Comparison of ENCODE assay signal across 12 mouse cellular contexts in the genomic region with DNA sequence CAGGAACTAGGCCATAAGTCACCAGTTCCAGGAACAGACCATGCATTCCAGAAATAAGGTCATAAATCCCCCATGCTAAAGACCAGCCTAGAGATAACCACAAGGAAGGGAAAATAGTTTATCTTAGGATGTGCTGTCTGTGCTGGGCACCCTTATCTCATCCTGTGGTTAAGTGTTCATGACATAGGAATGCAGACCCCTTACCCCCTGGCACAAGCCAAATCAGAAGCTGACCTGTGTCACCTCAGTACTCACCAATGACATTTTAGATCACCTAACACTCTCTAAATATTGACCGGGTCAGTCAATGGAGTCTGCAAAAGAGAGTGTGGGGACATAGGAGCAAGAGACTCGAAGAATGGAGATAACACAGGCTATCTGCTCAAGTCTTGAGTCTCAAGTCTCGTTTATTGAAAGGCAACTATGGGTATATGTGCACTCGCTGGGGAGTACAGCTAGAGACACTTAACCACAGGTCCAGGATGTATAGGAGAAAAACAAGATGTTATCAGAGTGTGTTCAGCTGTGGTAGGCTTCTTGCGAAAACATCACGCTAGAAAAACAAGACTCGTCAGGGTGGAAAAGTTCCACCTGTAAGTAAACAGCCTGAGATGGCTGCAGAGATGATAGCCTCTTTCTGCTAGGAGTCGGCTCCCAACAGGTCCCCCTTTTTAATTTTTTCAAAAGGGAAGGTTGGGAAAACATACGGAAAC. TPM values are rescaled to one million over a fixed set of nuclear protein-coding genes. Genes with fewer than 3 reads are reported as not detected.
DNase-seq lines count a peak whose midpoint lies in the region; ATAC-seq and TF ChIP-seq lines count a peak whose summit lies in the region.
"Had no signal": no experiment of that assay in that cellular context is flagged by ENCODE, and none has a peak within 500 bp of the region (broad histone marks: within the 10 kb centered on the region; RNA-seq: fewer than 3 reads in every experiment).

No protein-coding gene starts in this region.

- H3K27me3 ChIP-seq in lung, postnatal 0 days (replicated peaks; ENCODE audit: insufficient read depth, low read length) = no peaks in the 10 kb centered on the region
- H3K27me3 ChIP-seq in liver, embryonic 13.5 days = no peaks in the 10 kb centered on the region
- H3K27me3 ChIP-seq in kidney, embryonic 14.5 days (ENCODE audit: control insufficient read depth, insufficient read depth, low read length) = no peaks in the 10 kb centered on the region

- no peaks in the 10 kb centered on the region for H3K4me1 ChIP-seq in lung, postnatal 0 days (ENCODE audit: insufficient read depth, low read depth, low read length)
- H3K4me1 ChIP-seq in bone marrow, adult 2 months (ENCODE audit: control insufficient read depth, insufficient read depth, low read length) = peaks cover 9% of the 10 kb centered on the region
- peaks cover 18% of the 10 kb centered on the region for H3K4me1 ChIP-seq in liver, embryonic 13.5 days (replicated peaks)
- H3K4me1 ChIP-seq in kidney, embryonic 14.5 days (ENCODE audit: control insufficient read depth, insufficient read depth, low read length) = no peaks in the 10 kb centered on the region

- no peak overlapping the region for H3K4me3 ChIP-seq in lung, postnatal 0 days (ENCODE audit: low read depth, low read length)
- no peak overlapping the region for H3K4me3 ChIP-seq in bone marrow, adult 2 months (replicated peaks; ENCODE audit: control insufficient read depth, low read depth, low read length)
- no peak overlapping the region for H3K4me3 ChIP-seq in liver, embryonic 13.5 days (replicated peaks)
- no peak overlapping the region for H3K4me3 ChIP-seq in kidney, embryonic 14.5 days (ENCODE audit: low read length)
- H3K4me3 ChIP-seq: erythroblast, embryonic 14.5 days had no signal

- no peak for TF ChIP-seq POLR2A in bone marrow, adult 2 months (IDR thresholded peaks at IDR 0.05; ENCODE audit: borderline replicate concordance, control insufficient read depth, low read depth, low read length)

- H3K36me3 ChIP-seq in lung, postnatal 0 days (ENCODE audit: insufficient read depth, low read length) = no peaks in the 10 kb centered on the region
- no peaks in the 10 kb centered on the region for H3K36me3 ChIP-seq in liver, embryonic 13.5 days
- no peaks in the 10 kb centered on the region for H3K36me3 ChIP-seq in kidney, embryonic 14.5 days (ENCODE audit: control insufficient read depth, insufficient read depth, low read length)

- H3K9me3 ChIP-seq in lung, postnatal 0 days (ENCODE audit: low read length) = no peaks in the 10 kb centered on the region
- H3K9me3 ChIP-seq in liver, embryonic 13.5 days (replicated peaks) = no peaks in the 10 kb centered on the region
- no peaks in the 10 kb centered on the region for H3K9me3 ChIP-seq in kidney, embryonic 14.5 days (ENCODE audit: control insufficient read depth, low read length)

- H3K27ac ChIP-seq in lung, postnatal 0 days (ENCODE audit: low read length) = no peak overlapping the region
- peak overlapping the region; percentile 60; the same call in 1 of the 2 replicates for H3K27ac ChIP-seq in bone marrow, adult 2 months (ENCODE audit: control insufficient read depth, insufficient read depth, low read depth, low read length, poor library complexity)
- no peak overlapping the region for H3K27ac ChIP-seq in liver, embryonic 13.5 days
- H3K27ac ChIP-seq in kidney, embryonic 14.5 days (ENCODE audit: low read depth, low read length) = no peak overlapping the region

- peak; percentile 50; the same call in 1 of the 2 replicates for ATAC-seq in lung, postnatal 0 days
- ATAC-seq in liver, embryonic 13.5 days (ENCODE audit: low read depth) = 0 out of 2 replicates have a peak, but pooled peaks have one; percentile 29
- ATAC-seq in kidney, embryonic 14.5 days (ENCODE audit: low FRiP score, low TSS enrichment) = no peak

- no peak overlapping the region for H3K9ac ChIP-seq in lung, postnatal 0 days (replicated peaks; ENCODE audit: low read depth)
- no peak overlapping the region for H3K9ac ChIP-seq in liver, embryonic 13.5 days
- no peak overlapping the region for H3K9ac ChIP-seq in kidney, embryonic 14.5 days (ENCODE audit: low read depth, low read length)

- no peak overlapping the region for H3K4me2 ChIP-seq in lung, postnatal 0 days (replicated peaks; ENCODE audit: low read depth, low read length)
- no peak overlapping the region for H3K4me2 ChIP-seq in liver, embryonic 13.5 days
- H3K4me2 ChIP-seq in kidney, embryonic 14.5 days (replicated peaks; ENCODE audit: low read depth, low read length) = no peak overlapping the region

- 37% methylated on average over 9 of the region's 9 CpGs for WGBS in lung, postnatal 0 days
- 26% methylated on average over 9 of the region's 9 CpGs for WGBS in bone marrow, adult 2 months
- WGBS in liver, embryonic 13.5 days (ENCODE audit: insufficient replicate concordance) = 17% methylated on average over 9 of the region's 9 CpGs
- 58% methylated on average over 9 of the region's 9 CpGs for WGBS in kidney, embryonic 14.5 days

- peak; percentile 68 for TF ChIP-seq EP300 in lung, postnatal 0 days (IDR thresholded peaks at IDR 0.05)

- no peak for DNase-seq in lung, postnatal 0 days (ENCODE audit: low spot score)
- DNase-seq in lung, postnatal 4 days = no peak
- no peak for DNase-seq in liver, embryonic 13.5 days
- DNase-seq in thymus, postnatal 4 days = peak; percentile 55
- DNase-seq in urinary bladder, postnatal 4 days (ENCODE audit: low spot score in 2 of 2) = no peak
- DNase-seq: cerebellum, postnatal 14 days; gastrocnemius, postnatal 10 days had no signal

- TF ChIP-seq CTCF in lung, postnatal 0 days (IDR thresholded peaks at IDR 0.05) = no peak
- no peak for TF ChIP-seq CTCF in bone marrow, adult 2 months (IDR thresholded peaks at IDR 0.05; ENCODE audit: control insufficient read depth, insufficient read depth, low read length)

RNA-seq across cellular contexts. Expression of a gene that starts 14.7 kb away (rescaled TPM):
- 19.0 and 21.5 TPM in 2 replicates for polyA plus RNA-seq in lung, postnatal 0 days (2015; fragmentation: Nextera tagmentation; extraction: Ambion mirVana)
- polyA plus RNA-seq in bone marrow, adult 2 months (2011; ENCODE audit: insufficient read depth, insufficient read length, low replicate concordance, missing spikeins) = 101 and 262 TPM in 2 replicates
- polyA plus RNA-seq in liver, embryonic 13.5 days (2015; fragmentation: Nextera tagmentation; extraction: Ambion mirVana) = 4.9 and 5.0 TPM in 2 replicates
- polyA plus RNA-seq in kidney, embryonic 14.5 days (2014; fragmentation: Nextera tagmentation; extraction: Ambion mirVana) = 3.3 and 3.8 TPM in 2 replicates
- polyA plus RNA-seq: erythroblast, embryonic 14.5 days had no signal

RNA-seq across cellular contexts. Expression of a gene that starts 37.0 kb away (rescaled TPM):
- 2.3 and 2.4 TPM in 2 replicates for polyA plus RNA-seq in lung, postnatal 0 days (2015; fragmentation: Nextera tagmentation; extraction: Ambion mirVana)
- polyA plus RNA-seq in bone marrow, adult 2 months (2011; ENCODE audit: insufficient read depth, insufficient read length, low replicate concordance, missing spikeins) = 12.4 and 57.6 TPM in 2 replicates
- 0.10 and 0.28 TPM in 2 replicates for polyA plus RNA-seq in liver, embryonic 13.5 days (2015; fragmentation: Nextera tagmentation; extraction: Ambion mirVana)
- 0.22 TPM in 1 of 2 replicates, not detected in the other for polyA plus RNA-seq in kidney, embryonic 14.5 days (2014; fragmentation: Nextera tagmentation; extraction: Ambion mirVana)
- polyA plus RNA-seq: erythroblast, embryonic 14.5 days; intestine, embryonic 14.5 days; testis, adult 2 months had no signal

RNA-seq across cellular contexts. Expression of a gene that starts 59.0 kb away (rescaled TPM):
- polyA plus RNA-seq in lung, postnatal 0 days (2015; fragmentation: Nextera tagmentation; extraction: Ambion mirVana) = 0.33 and 0.54 TPM in 2 replicates
- polyA plus RNA-seq in bone marrow, adult 2 months (2011; ENCODE audit: insufficient read depth, insufficient read length, low replicate concordance, missing spikeins) = 6.5 and 13.7 TPM in 2 replicates
- polyA plus RNA-seq in liver, embryonic 13.5 days (2015; fragmentation: Nextera tagmentation; extraction: Ambion mirVana) = 0.37 and 0.66 TPM in 2 replicates
- polyA plus RNA-seq in kidney, embryonic 14.5 days (2014; fragmentation: Nextera tagmentation; extraction: Ambion mirVana) = 0.17 and 0.41 TPM in 2 replicates
- polyA plus RNA-seq: erythroblast, embryonic 14.5 days had no signal
